Mouse (Mus musculus) midbrain, embryonic 14.5 days (tissue): ENCODE measurements around the gene Hoxc5. TPM values are rescaled to one million over a fixed set of nuclear protein-coding genes. Genes with fewer than 3 reads are reported as not detected.

Experiments
- ATAC-seq: fragments of 200-750 bp; cut with Nextera tagmentation; 2 replicates; pipeline ENCODE4 v1.8.0; 2017; ENCODE audit warnings: moderate number of reproducible peaks, moderate library complexity; ENCODE audit not compliant: low FRiP score, low TSS enrichment
- DNase-seq: peaks from one replicate; pipeline ENCODE4 v3.0.0-alpha.2; 2015
- H3K27ac ChIP-seq: fragments of 300-500 bp; sonication (generic); replicated peaks from 2 replicates; pipeline ENCODE4 v1.5.1; 2014; ENCODE audit warnings: mild to moderate bottlenecking, low read depth, low read length, moderate library complexity
- H3K27me3 ChIP-seq: fragments of 300-500 bp; sonication (generic); 2 replicates; pipeline ENCODE4 v1.6.1; 2014; ENCODE audit warnings: low read length, control low read depth, mixed read lengths; ENCODE audit not compliant: control insufficient read depth, insufficient read depth
- H3K36me3 ChIP-seq: fragments of 300-500 bp; sonication (generic); 2 replicates; pipeline ENCODE4 v1.6.1; 2014; ENCODE audit warnings: low read length, control low read depth; ENCODE audit not compliant: control insufficient read depth, insufficient read depth
- H3K4me1 ChIP-seq: fragments of 300-500 bp; sonication (generic); 2 replicates; pipeline ENCODE4 v1.6.1; 2014; ENCODE audit warnings: mild to moderate bottlenecking, antibody characterized with exemption, low read length, control low read depth; ENCODE audit not compliant: control insufficient read depth, insufficient read depth
- H3K4me2 ChIP-seq: fragments of 300-500 bp; sonication (generic); 2 replicates; pipeline ENCODE4 v1.6.1; 2014; ENCODE audit warnings: mild to moderate bottlenecking, low read length, moderate library complexity
- H3K4me3 ChIP-seq: fragments of 300-500 bp; sonication (generic); replicated peaks from 2 replicates; pipeline ENCODE4 v1.5.1; 2014; ENCODE audit warnings: low read depth, low read length
- H3K9ac ChIP-seq: fragments of 300-500 bp; sonication (generic); replicated peaks from 2 replicates; pipeline ENCODE4 v1.6.1; 2014; ENCODE audit warnings: mild to moderate bottlenecking, low read length, moderate library complexity
- H3K9me3 ChIP-seq: fragments of 300-500 bp; sonication (generic); 2 replicates; pipeline ENCODE4 v1.6.1; 2016; ENCODE audit warnings: low read length, control low read depth, mixed read lengths; ENCODE audit not compliant: control insufficient read depth
- WGBS: fragments of 180-500 bp; shearing (Covaris S2); extraction: QIAGEN DNeasy Blood & Tissue Kit; methylation state at CpG from one replicate; pipeline ENCODE4 v1.1.7; 2014; 5-methylcytosine and 5-hydroxymethylcytosine counted together
- polyA plus RNA-seq: library from polyadenylated mRNA; unstranded; fragments of >200 nt; fragmentation: Nextera tagmentation; extraction: Ambion mirVana; gene quantifications from 2 replicates; pipeline ENCODE4 v1.2.1, GENCODE M21; 2014

Gene Hoxc5
- polyA plus RNA-seq, 1 experiment from 2014 or later, result 0.12 TPM

GRCm38 (mm10) chr15:103028916-103029512 is 61.8 kb downstream of the Hoxc5 start:
- Histone ChIP-seq H3K9ac (no peak overlapping the region), H3K4me1 (no peaks in the 10 kb centered on the region), H3K27me3 (peaks cover 97% of the 10 kb centered on the region), H3K4me3 (no peak overlapping the region), H3K27ac (no peak overlapping the region), H3K9me3 (no peaks in the 10 kb centered on the region), H3K36me3 (no peaks in the 10 kb centered on the region), H3K4me2 (no peak overlapping the region)
- ATAC-seq (no peak), DNase-seq (no peak)
- 10% methylated on average over 9 of the region's 9 CpGs for WGBS

- ATAC-seq, result no peak
- Histone ChIP-seq H3K4me2 (no peak overlapping the region), H3K9me3 (no peaks in the 10 kb centered on the region), H3K27me3 (peaks cover 97% of the 10 kb centered on the region), H3K27ac (no peak overlapping the region), H3K9ac (no peak overlapping the region), H3K4me3 (no peak overlapping the region), H3K36me3 (no peaks in the 10 kb centered on the region), H3K4me1 (no peaks in the 10 kb centered on the region)
- no peak for DNase-seq
- WGBS, result 1% methylated on average over 8 of the region's 8 CpGs
Measured at GRCm38 (mm10) chr15:103030142-103030541, 62.9 kb downstream of the Hoxc5 start.

DNA sequence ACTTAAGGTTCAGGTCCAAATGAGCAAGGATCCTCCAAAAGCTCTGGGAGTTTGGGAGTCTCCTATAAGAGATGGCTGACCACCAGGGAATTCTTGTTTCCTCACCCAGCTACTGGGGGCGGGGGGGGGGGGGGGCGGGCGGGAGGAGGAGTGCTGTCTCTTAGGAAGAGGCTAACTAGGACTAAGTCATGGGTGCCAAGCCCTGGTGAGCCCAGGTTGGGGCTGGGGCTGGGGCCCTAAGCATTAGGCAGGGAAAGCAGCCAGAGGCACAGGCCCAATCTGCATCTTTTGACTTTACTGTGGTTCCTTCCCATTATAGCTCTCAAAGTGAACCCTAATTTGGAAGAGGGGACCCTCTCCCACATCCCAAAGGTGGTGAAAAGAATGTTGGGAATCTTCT is 64.9 kb downstream of the Hoxc5 start:
- Histone ChIP-seq H3K27me3 (peaks cover 97% of the 10 kb centered on the region), H3K4me1 (no peaks in the 10 kb centered on the region), H3K4me3 (no peak overlapping the region), H3K9ac (no peak overlapping the region), H3K9me3 (no peaks in the 10 kb centered on the region), H3K36me3 (no peaks in the 10 kb centered on the region), H3K27ac (no peak overlapping the region), H3K4me2 (no peak overlapping the region)
- ATAC-seq (no peak), DNase-seq (no peak)
- 0% methylated on average over 2 of the region's 3 CpGs for WGBS

DNA sequence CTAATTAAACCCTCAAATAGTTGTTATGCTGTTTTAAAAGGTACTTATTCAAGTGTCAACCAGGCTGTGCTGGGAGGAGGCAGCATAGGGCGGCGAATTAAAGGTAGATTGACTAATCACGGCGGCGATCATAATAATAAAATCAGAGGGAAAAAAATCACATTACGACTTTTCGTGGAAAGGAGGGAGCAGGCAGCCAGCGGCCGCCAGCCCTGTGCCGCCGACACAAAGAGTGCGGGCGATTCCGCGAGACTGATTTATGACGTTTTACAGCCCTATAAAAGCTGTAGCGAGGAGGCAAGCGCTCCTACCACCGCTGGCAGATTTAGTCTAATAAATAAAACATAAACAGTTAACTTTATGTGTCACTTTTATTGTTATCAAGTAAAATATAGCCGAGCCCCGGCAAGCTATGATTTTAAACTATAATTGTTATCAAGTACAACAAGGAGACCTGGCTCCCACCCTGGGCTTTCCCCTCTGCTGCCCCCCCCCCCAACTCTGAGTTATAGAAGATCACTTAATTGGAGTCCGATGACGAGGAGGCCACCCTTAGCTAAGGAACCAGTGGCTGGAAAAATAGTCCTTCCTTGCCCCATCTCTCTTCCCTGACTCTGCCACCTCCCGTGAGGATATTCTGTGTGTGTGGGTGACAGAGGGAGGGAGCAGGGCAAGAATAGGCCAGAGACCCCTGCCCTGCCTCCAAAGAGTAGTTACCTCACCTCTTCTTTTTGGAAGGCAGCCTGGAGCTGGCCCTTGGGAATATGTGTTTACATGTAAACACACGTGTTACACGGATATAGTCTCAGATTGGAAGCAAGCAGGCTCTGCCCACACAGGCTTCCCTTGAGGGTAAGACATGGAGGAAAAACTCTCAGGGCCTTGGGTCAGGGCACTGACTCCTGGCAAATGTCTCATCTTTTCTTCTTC is 65.7 kb downstream of the Hoxc5 start:
- no peak for DNase-seq
- Histone ChIP-seq H3K4me3 (no peak overlapping the region), H3K4me1 (no peaks in the 10 kb centered on the region), H3K36me3 (no peaks in the 10 kb centered on the region), H3K27ac (no peak overlapping the region), H3K27me3 (peaks cover 97% of the 10 kb centered on the region), H3K4me2 (no peak overlapping the region), H3K9me3 (no peaks in the 10 kb centered on the region), H3K9ac (no peak overlapping the region)
- WGBS, result 2% methylated on average over 26 of the region's 26 CpGs
- no peak for ATAC-seq

DNA sequence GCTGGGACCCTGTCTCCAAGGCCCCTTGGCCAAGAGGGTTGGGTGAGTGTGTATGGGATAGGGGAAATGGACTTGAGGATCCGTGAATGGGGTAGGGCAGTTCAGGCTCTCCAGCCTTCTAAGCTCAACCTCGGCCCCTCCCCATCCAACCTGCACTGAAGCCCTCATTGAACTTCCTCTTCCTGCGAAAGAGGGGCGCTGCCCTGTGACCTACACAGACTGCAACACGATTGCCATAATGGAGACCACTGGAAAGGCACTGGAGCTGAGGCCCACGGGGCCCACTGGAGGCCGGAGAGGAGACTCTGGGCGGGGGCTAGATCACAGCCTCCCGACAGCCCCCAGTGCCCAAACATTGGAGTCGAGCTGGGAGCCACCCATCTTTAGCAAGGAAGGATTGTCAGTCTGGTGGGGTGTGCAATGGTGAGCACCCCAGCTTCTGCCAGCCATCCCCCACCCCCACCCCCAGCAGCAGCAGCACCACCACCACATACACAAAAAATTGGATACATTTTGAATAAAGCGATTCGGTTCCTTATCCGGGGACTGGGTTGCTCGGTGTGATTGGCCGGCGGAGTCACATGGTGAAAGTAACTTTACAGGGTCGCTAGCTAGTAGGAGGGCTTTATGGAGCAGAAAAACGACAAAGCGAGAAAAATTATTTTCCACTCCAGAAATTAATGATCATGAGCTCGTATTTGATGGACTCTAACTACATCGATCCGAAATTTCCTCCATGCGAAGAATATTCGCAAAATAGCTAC is 67.0 kb downstream of the Hoxc5 start:
- no peak overlapping the region for H3K9ac ChIP-seq
- H3K27ac ChIP-seq, result no peak overlapping the region
- peaks cover 97% of the 10 kb centered on the region for H3K27me3 ChIP-seq
- ATAC-seq (no peak), DNase-seq (no peak)
- WGBS, result under 1% methylated on average over 24 of the region's 24 CpGs
- H3K4me1 ChIP-seq, result no peaks in the 10 kb centered on the region
- H3K4me3 ChIP-seq, result peak overlapping the region; percentile 5; the same call in 1 of the 2 replicates
- peak overlapping the region; percentile 19; the same call in 1 of the 2 replicates for H3K4me2 ChIP-seq
- H3K36me3 ChIP-seq, result no peaks in the 10 kb centered on the region
- no peaks in the 10 kb centered on the region for H3K9me3 ChIP-seq

DNA sequence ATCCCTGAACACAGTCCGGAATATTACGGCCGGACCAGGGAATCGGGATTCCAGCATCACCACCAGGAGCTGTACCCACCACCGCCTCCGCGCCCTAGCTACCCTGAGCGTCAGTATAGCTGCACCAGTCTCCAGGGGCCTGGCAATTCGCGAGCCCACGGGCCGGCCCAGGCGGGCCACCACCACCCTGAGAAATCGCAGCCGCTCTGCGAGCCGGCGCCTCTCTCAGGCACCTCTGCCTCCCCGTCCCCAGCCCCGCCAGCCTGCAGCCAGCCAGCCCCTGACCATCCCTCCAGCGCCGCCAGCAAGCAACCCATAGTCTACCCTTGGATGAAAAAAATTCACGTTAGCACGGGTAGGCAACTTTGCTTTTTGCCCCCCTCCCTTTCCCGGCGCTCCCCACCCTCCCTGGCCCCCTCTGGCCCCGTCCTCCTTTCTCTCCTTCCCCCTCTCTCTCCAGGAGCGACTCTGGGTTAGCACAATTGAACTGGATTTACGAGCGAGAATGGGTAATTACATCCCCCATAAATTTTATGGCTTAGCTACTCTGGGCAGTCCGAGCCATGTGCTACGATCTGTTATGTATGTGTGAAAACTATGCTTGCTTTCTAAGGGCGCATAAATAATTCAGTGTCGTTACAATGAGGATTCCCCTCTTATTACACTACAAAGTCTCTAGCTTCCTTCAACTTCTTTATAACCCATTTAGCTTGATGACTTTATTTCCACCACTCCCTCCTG is 67.7 kb downstream of the Hoxc5 start:
- Histone ChIP-seq H3K27me3 (peaks cover 97% of the 10 kb centered on the region), H3K9me3 (no peaks in the 10 kb centered on the region), H3K27ac (no peak overlapping the region), H3K9ac (no peak overlapping the region), H3K4me1 (no peaks in the 10 kb centered on the region), H3K36me3 (no peaks in the 10 kb centered on the region), H3K4me3 (peak overlapping the region; percentile 5; the same call in 1 of the 2 replicates), H3K4me2 (peak overlapping the region; percentile 19; the same call in 1 of the 2 replicates)
- under 1% methylated on average over 34 of the region's 34 CpGs for WGBS
- no peak for DNase-seq
- no peak for ATAC-seq

GRCm38 (mm10) chr15:103035548-103035881 is 68.3 kb downstream of the Hoxc5 start:
- ATAC-seq, result no peak
- Histone ChIP-seq H3K9me3 (no peaks in the 10 kb centered on the region), H3K4me2 (no peak overlapping the region), H3K4me3 (no peak overlapping the region), H3K4me1 (no peaks in the 10 kb centered on the region), H3K9ac (no peak overlapping the region), H3K27ac (no peak overlapping the region), H3K36me3 (no peaks in the 10 kb centered on the region), H3K27me3 (peaks cover 97% of the 10 kb centered on the region)
- DNase-seq, result no peak
- WGBS, result 0% methylated on average over 14 of the region's 14 CpGs

DNA sequence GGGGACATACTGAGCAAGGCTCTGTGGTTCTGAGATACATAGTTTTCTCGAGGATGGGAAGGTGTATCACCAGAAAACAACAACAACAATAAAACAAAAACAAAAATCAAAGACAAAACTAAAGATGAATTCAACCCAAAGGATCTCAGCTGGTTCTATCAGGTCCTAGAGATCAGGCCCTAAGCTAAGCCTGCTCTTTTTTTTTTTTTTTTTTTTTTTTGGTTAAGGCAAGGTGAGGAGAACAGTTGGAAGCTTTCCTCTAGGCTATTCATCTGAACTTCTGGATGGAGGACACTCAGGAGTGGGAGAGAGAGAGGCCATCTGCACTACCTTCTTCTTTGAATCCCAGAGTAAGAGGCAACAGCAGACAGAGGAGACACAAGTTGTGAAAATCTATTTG is 70.3 kb downstream of the Hoxc5 start:
- no peaks in the 10 kb centered on the region for H3K9me3 ChIP-seq
- 15% methylated on average over 1 of the region's 1 CpGs for WGBS
- no peak overlapping the region for H3K4me3 ChIP-seq
- H3K9ac ChIP-seq, result no peak overlapping the region
- ATAC-seq (no peak), DNase-seq (no peak)
- H3K36me3 ChIP-seq, result no peaks in the 10 kb centered on the region
- no peak overlapping the region for H3K27ac ChIP-seq
- H3K4me2 ChIP-seq, result no peak overlapping the region
- H3K4me1 ChIP-seq, result no peaks in the 10 kb centered on the region
- H3K27me3 ChIP-seq, result peaks cover 97% of the 10 kb centered on the region
